In the genomic region with DNA sequence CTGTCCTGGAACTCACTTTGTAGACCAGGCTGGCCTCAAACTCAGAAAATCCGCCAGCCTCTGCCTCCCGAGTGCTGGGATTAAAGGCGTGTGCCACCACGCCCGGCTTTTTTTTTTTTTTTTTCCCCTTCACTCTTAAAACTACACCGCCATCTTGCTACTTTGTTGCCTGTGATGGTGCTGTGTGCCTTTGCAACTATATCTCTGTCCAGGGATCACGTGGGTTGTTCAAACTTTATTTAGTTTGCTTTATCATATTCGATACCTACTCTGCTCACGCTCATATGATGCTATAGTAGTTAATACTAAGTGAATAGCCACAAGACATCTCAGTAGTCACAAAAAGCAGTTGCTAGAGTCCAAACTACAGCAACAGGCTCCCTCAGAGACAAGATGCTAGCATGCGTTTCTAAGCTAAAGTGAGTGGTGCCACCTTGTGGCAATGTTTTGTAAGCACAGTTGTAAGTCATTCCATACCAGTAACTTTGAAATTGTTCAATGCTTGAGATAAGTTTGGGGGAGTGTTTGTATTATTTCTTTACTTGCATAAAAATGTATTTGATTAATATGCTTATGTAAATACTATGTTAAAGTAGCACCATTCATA, we compare ENCODE assay signal across 9 mouse cellular contexts. TPM values are rescaled to one million over a fixed set of nuclear protein-coding genes. Genes with fewer than 3 reads are reported as not detected.
DNase-seq lines count a peak whose midpoint lies in the region; ATAC-seq and TF ChIP-seq lines count a peak whose summit lies in the region.
"Had no signal": no experiment of that assay in that cellular context is flagged by ENCODE, and none has a peak within 500 bp of the region (broad histone marks: within the 10 kb centered on the region; RNA-seq: fewer than 3 reads in every experiment).

No protein-coding gene starts in this region.

- H3K36me3 ChIP-seq in kidney, adult 2 months (ENCODE audit: control insufficient read depth, insufficient read depth, low read length), result no peaks in the 10 kb centered on the region
- no peaks in the 10 kb centered on the region for H3K36me3 ChIP-seq in kidney, embryonic 15.5 days
- H3K36me3 ChIP-seq in ES-E14 (ENCODE audit: control insufficient read depth, insufficient read depth, low read length, poor library complexity, severe bottlenecking), result no peaks in the 10 kb centered on the region
- H3K36me3 ChIP-seq: neural tube, embryonic 12.5 days had no signal

- H3K4me3 ChIP-seq in kidney, adult 2 months (ENCODE audit: insufficient read depth, low read depth, low read length), result no peak overlapping the region
- no peak overlapping the region for H3K4me3 ChIP-seq in kidney, embryonic 15.5 days (replicated peaks)
- H3K4me3 ChIP-seq in ES-E14 (ENCODE audit: insufficient read depth in 1 of 2, low read depth in 1 of 2, low read length in 2 of 2, poor library complexity in 1 of 2, severe bottlenecking in 1 of 2), result no peak overlapping the region
- H3K4me3 ChIP-seq in gastrocnemius, adult 2 months, result no peak overlapping the region
- H3K4me3 ChIP-seq: neural tube, embryonic 12.5 days had no signal

- WGBS in kidney, adult 2 months, result 43% methylated on average over 10 of the region's 10 CpGs
- 40% methylated on average over 10 of the region's 10 CpGs for WGBS in kidney, embryonic 15.5 days

- H3K27ac ChIP-seq in kidney, adult 2 months (ENCODE audit: insufficient read depth, low read depth, low read length), result no peak overlapping the region
- no peak overlapping the region for H3K27ac ChIP-seq in kidney, embryonic 15.5 days
- H3K27ac ChIP-seq in ES-E14 (ENCODE audit: insufficient read depth, low read depth, low read length, poor library complexity, severe bottlenecking), result no peak overlapping the region; the same call in 1 of the 2 replicates
- no peak overlapping the region for H3K27ac ChIP-seq in gastrocnemius, adult 2 months
- H3K27ac ChIP-seq: neural tube, embryonic 12.5 days had no signal

- H3K9ac ChIP-seq in kidney, embryonic 15.5 days, result no peak overlapping the region
- no peak overlapping the region for H3K9ac ChIP-seq in ES-E14 (ENCODE audit: insufficient read depth, low read depth, low read length, poor library complexity, severe bottlenecking)
- H3K9ac ChIP-seq: neural tube, embryonic 12.5 days had no signal

- peak; percentile 51 for TF ChIP-seq CTCF in kidney, adult 2 months (conservative IDR thresholded peaks at IDR 0.05; ENCODE audit: insufficient read depth, insufficient read length, low read depth, low read length)
- peak; percentile 94 for TF ChIP-seq CTCF in gastrocnemius, adult 2 months (IDR thresholded peaks at IDR 0.05)

- H3K27me3 ChIP-seq in kidney, adult 2 months (replicated peaks; ENCODE audit: control insufficient read depth, insufficient read depth, low read length), result no peaks in the 10 kb centered on the region
- H3K27me3 ChIP-seq in kidney, embryonic 15.5 days, result no peaks in the 10 kb centered on the region
- H3K27me3 ChIP-seq: neural tube, embryonic 12.5 days had no signal

- H3K4me2 ChIP-seq in kidney, embryonic 15.5 days, result no peak overlapping the region
- H3K4me2 ChIP-seq: neural tube, embryonic 12.5 days had no signal

- intact Hi-C loops in gastrocnemius, adult 2 months (cut with DNase I), result loop anchor here (1.0 to 5.0 kb wide), 2 partner anchors 22 to 428 kb away; no protein-coding TSS in a partner anchor

- no peaks in the 10 kb centered on the region for H3K4me1 ChIP-seq in kidney, adult 2 months (ENCODE audit: control insufficient read depth, insufficient read depth, low read length)
- H3K4me1 ChIP-seq in kidney, embryonic 15.5 days, result peaks cover 5% of the 10 kb centered on the region; the same call in 1 of the 2 replicates
- H3K4me1 ChIP-seq in ES-E14 (ENCODE audit: control insufficient read depth in 2 of 2, insufficient read depth in 2 of 2, low read length in 2 of 2, poor library complexity in 1 of 2), result peaks cover 7% of the 10 kb centered on the region in 2 experiments; a peak in 3 of 4 replicates
- H3K4me1 ChIP-seq: neural tube, embryonic 12.5 days had no signal

- TF ChIP-seq POLR2A in kidney, adult 2 months (IDR thresholded peaks at IDR 0.05; ENCODE audit: low read depth, low read length), result no peak

- in situ Hi-C loops in ES-E14 (cut with MboI; ENCODE audit: low sequenced_read_pairs in 2 of 2, unreplicated experiment in 2 of 2), result no loop called here

- no peak for ATAC-seq in kidney, embryonic 15.5 days (replicated peaks; ENCODE audit: low FRiP score)
- peak; percentile 84 for ATAC-seq in neutrophil, adult 5-6 weeks (ENCODE audit: extremely low read depth, insufficient number of reproducible peaks, low FRiP score, poor library complexity, severe bottlenecking)

- H3K9me3 ChIP-seq in kidney, embryonic 15.5 days (replicated peaks), result no peaks in the 10 kb centered on the region
- H3K9me3 ChIP-seq in ES-E14 (ENCODE audit: control insufficient read depth, insufficient read depth, low read depth, low read length), result no peaks in the 10 kb centered on the region
- H3K9me3 ChIP-seq: neural tube, embryonic 12.5 days had no signal

- DNase-seq in kidney, adult 2 months, result peak; percentile 79
- DNase-seq in ES-E14 (ENCODE audit: low read depth, low spot score), result peak; percentile 84
- peak; percentile 58 for DNase-seq in c-Kit-negative CD71-positive TER-119-positive erythroid progenitor cells, embryonic 14.5 days (ENCODE audit: low read depth, low spot score)
- peak; percentile 63 for DNase-seq in gastrocnemius, adult 2 months
- peak; percentile 39 to 56 for DNase-seq in layer of hippocampus, postnatal 36 days
- DNase-seq in thymus, postnatal 4 days, result peak; percentile 78

TF ChIP-seq in ES-E14, 5 proteins besides CTCF, POLR2A, EP300 and RAD21:
- TF ChIP-seq ZC3H11A (IDR thresholded peaks at IDR 0.05; ENCODE audit: borderline replicate concordance, low read depth, low read length), result peak; percentile 78; the same call in 1 of the 2 replicates
- peak; percentile 68 for TF ChIP-seq ZNF384 (IDR thresholded peaks at IDR 0.05; ENCODE audit: low read depth, low read length)
- TF ChIP-seq CHD2 (IDR thresholded peaks at IDR 0.05; ENCODE audit: low read depth, low read length), result no peak

RNA-seq across cellular contexts. Expression of a gene that starts 8.0 kb away (rescaled TPM):
- 140 and 164 TPM in 2 replicates for polyA plus RNA-seq in kidney, adult 2 months (2012; rRNA removed)
- polyA plus RNA-seq in kidney, embryonic 15.5 days (2015; fragmentation: Nextera tagmentation; extraction: Ambion mirVana), result 78.4 and 81.4 TPM in 2 replicates
- 57.7 and 93.2 TPM in 2 replicates for total RNA-seq in ES-E14 (2012; rRNA removed)
- under 1 TPM; 0.20 to 0.31 TPM for total RNA-seq in gastrocnemius, adult 2 months (2021)
- total RNA-seq in layer of hippocampus, postnatal 36 days (2021), result 10 to 100 TPM; 81.2 to 86.8 TPM
- 10.1 and 10.9 TPM in 2 replicates for total RNA-seq in neutrophil, adult 5-6 weeks (2017)

RNA-seq across cellular contexts. Expression of a gene that starts 16.4 kb away (rescaled TPM):
- 54.0 and 54.4 TPM in 2 replicates for polyA plus RNA-seq in kidney, adult 2 months (2012; rRNA removed)
- polyA plus RNA-seq in kidney, embryonic 15.5 days (2015; fragmentation: Nextera tagmentation; extraction: Ambion mirVana), result 49.8 and 53.2 TPM in 2 replicates
- 53.8 and 65.6 TPM in 2 replicates for total RNA-seq in ES-E14 (2012; rRNA removed)
- total RNA-seq in gastrocnemius, adult 2 months (2021), result 10 to 100 TPM; 50.7 to 59.7 TPM
- 100 to 1,000 TPM in 1 of 2 experiments, 10 to 100 TPM in 1; 92.9 to 101 TPM for total RNA-seq in layer of hippocampus, postnatal 36 days (2021)
- total RNA-seq in neutrophil, adult 5-6 weeks (2017), result 44.2 and 44.3 TPM in 2 replicates

RNA-seq across cellular contexts. Expression of a gene that starts 29.4 kb away (rescaled TPM):
- 16.6 and 17.7 TPM in 2 replicates for polyA plus RNA-seq in kidney, adult 2 months (2012; rRNA removed)
- polyA plus RNA-seq in kidney, embryonic 15.5 days (2015; fragmentation: Nextera tagmentation; extraction: Ambion mirVana), result 36.0 and 39.7 TPM in 2 replicates
- 46.4 and 47.5 TPM in 2 replicates for total RNA-seq in ES-E14 (2012; rRNA removed)
- total RNA-seq in gastrocnemius, adult 2 months (2021), result 10 to 100 TPM; 15.5 to 16.7 TPM
- 10 to 100 TPM; 40.4 to 41.2 TPM for total RNA-seq in layer of hippocampus, postnatal 36 days (2021)
- 39.8 and 48.9 TPM in 2 replicates for total RNA-seq in neutrophil, adult 5-6 weeks (2017)
